Mouse (Mus musculus) gonadal fat pad, adult 2 months (tissue): ENCODE measurements around the gene Bloc1s5. TPM values are rescaled to one million over a fixed set of nuclear protein-coding genes. Genes with fewer than 3 reads are reported as not detected.
"Not testable (repeated sequence)": the region's sequence is repeated elsewhere in the genome, so short reads cannot be mapped to it uniquely, and the experiment has no call there.

Experiments used
- DNase-seq: peaks from one replicate; pipeline ENCODE4 v3.0.0-alpha.2; 2012; ENCODE audit warnings: low read depth
- polyA plus RNA-seq: library from polyadenylated mRNA; depleted of rRNA; stranded (reverse); fragments of >200 nt; gene quantifications from 2 replicates; pipeline ENCODE4 v1.2.3, GENCODE M21; 2012; rRNA removed

Bloc1s5 gene
- 7.5 and 7.7 TPM in 2 replicates for polyA plus RNA-seq

DNA sequence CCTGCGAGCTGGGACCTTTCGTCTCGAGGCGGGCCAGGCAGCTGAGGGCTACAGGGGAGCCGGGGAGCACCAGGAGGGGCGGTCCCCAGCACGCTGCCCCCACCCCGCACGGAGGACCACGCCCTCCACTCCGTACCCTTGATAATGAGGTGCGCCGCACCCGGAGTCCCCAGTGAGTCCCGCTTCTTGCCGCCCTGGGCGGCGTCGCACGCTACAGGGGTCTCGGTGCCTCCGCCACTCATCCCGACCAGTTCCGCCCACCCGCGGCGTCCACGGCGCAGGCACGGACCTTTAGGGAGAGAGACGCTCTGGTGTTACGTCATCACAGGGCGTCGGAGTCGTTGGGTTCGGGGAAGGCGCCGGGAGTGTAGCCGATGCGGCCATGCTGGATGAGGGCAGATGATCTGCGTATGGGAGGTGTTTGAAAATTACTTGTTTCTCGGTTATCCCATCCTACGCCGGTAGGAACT, at the start of gene Bloc1s5:
TSS of gene Bloc1s5 (minus strand) at position 310 of the 470 bp plus-strand sequence.
- no peak for DNase-seq

DNA sequence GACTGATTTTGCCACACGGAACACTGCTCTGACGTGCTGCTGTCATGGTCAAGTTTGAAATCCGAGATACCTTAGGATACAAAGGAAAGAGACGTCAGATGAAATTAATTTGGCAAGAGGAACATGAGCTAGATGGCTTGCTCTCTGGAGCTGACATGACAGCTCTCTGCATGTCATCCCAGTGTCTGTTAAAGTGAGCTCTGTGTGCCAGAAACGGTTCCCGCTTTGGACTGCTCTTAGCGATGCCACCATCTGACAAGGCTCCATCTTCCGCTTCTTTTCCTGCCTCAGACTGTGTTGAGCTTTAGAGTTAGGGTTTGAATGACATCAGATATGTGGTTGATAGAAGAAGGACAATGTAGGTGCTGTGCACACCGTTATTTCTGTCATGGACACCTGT, 37.4 kb upstream of the Bloc1s5 start:
- no peak for DNase-seq

DNA sequence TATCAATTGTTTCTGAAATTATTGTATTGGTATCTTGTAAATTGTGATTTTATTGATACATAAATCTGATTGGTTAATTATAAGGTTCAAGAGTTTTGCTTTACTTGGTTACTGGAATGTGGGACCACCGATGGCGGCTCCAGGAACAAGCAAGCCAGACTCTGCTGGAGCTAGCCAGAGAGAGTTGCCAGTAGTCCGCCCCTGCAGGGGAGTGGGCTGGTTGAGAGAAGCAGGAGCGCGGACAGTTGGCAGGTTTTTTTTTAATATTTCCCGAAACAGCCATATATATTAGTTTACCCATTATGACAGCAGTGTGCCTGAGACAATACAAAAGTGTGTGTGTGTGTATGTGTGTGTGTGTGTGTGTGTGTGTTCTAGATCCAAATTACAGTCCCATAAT, 36.5 kb upstream of the Bloc1s5 start:
- not testable (repeated sequence) for DNase-seq

DNA sequence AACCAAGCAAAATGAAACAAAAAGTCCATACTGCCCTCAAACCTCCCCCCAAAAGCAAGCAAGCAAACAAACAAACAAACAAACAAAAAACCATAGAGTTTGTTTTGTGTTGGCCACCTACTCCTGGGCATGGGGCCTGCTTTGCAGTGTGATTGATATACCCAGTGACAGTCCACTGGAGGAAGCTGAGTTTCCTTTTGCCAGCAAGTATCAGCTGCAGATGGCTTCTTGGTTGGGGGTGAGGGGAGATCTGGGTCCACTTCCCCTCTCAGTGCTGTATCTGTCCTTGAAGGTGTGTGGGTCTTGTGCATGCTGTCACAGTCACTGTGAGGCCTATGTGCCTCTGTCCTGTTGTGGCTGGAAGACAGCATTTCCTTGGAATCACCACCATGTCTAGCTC, 35.1 kb upstream of the Bloc1s5 start:
- DNase-seq = no peak

DNA sequence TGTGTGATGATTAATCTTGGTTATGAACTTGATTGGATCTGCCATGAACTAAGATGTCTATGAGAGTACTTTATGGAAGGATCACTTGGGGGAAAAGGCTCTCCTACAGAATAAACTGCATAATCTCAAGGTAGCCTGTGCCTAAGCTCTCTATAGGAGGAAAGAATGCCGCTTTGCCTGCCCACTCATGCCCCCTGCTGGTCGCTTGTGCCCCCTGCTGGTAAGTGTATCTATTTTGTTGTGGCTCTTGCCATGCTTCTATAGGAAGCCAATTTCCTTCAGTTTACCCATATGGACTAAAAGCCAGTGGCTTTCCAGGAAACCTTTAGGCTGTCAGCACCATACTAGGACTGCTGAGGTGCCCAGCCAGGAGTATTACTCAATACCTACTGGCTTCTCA, 33.6 kb upstream of the Bloc1s5 start:
- no peak for DNase-seq

DNA sequence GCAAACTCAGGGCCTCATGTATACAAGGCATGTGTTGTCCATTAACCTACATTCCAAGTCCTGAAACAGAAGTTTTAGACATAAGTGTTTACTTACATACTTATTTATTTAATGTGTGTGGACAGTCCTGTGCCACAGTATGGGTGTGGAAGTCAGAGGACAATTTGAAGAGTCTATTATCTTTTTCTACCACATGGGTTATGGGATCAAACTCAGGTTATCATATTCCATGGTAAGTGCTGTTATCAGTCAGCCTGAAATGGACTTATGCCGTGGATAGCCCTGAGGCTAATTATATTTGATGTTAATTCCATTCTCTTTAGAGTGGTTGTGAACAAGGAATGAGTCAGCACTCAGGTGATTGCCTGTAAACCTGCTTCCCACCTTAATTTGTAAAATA, 29.8 kb upstream of the Bloc1s5 start:
- no peak for DNase-seq

DNA sequence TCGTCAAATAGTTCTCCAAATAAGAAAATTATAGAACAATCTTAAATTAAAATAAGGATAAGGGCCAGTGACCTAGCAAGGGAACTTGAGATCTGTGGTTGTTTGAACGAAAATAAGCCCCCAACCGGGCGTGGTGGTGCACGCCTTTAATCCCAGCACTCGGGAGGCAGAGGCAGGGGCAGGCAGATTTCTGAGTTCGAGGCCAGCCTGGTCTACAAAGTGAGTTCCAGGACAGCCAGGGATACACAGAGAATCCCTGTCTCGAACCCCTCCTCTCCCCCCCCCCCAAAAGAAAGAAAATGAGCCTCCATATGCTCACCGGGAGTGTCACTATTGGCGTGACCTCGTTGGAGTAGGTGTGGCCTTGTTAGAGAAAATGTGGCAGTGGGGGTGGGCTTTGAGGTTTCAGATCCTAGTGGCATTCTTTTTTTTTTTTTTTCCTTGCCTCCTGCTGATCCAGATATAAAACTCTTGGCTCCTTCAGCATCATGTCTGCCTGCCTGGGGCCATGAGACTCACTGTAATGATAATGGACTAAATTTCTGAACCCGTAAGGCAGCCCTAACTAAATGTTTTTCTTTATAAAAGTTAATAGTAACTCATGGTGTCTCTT, 24.7 kb upstream of the Bloc1s5 start:
- DNase-seq = no peak

DNA sequence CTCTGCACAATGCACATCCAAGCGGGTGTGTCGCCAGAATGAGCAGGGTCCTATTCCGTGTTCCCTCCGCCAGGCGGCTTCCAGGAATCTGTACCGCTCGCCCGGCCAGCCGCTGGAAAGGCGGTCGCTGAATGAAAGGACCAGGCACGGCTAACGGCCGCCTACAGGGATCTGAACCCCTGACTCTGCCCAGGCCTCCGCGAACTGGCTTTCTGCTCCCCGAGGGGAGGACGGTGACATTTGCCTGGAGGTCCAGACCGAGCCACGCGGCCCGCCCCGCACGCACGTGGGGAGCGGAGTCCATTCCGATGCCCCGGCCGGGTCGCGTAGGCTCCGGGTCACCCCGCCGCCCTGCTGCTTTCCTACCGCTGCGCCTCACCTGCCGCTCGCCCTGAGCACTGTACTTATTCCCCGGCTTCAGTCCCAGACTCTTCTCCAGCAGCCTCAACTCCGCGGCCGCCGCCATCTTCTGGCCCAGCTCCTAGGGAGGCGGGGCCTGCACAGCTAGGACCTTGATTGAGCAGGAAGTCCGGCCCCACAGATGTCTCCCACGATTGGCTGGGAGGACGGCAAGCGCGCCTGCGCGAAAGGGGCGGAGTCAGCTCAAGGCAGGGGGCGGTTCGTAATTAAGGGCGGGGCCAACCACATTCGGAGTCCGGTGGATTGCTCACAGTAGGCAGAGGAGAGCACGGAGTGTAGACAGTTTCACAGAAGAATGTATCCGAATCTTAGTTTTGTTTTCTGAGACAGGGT, 23.8 kb upstream of the Bloc1s5 start, which contains the start of gene Eef1e1:
TSS of gene Eef1e1 (minus strand) at position 531 of the 753 bp plus-strand sequence.
- no peak for DNase-seq

DNA sequence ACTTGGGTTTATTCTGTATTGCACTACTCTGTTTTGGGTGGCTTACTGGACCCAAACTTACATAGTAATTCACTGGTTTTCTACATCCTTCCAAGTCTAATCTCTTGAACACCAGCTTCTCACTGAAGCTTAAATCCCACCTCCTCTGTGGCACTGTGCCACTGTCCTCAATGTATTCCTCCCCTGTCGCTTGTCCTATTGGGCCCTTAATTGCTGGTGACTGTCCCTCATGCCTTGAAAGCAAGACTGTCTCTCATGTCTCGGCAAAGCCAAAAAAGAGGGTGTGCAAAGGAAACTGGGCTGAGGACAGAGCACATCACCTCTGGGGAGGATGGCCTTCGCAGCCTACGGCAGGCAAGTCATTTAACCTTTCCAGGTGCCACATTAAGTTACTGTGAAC, 23.0 kb upstream of the Bloc1s5 start:
- no peak for DNase-seq

DNA sequence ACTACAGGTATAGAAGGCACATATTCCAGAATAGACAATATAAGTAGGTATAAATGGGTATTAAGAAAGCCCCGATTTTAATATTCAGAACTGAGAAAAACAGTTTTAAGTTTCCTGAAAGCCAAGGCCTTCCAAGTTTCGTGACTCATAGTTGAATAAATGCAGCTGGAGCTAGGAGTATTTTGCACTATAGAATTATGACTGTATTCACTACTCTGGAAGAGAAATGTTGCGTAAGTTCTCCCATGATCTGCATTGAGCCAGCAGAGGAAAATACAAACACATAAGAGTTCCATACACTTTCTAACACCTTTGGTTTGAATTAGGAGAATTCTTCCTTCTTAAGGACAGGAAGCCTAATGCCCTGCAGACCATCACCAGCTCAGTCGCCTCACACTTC, 15.4 kb upstream of the Bloc1s5 start:
- DNase-seq = no peak

DNA sequence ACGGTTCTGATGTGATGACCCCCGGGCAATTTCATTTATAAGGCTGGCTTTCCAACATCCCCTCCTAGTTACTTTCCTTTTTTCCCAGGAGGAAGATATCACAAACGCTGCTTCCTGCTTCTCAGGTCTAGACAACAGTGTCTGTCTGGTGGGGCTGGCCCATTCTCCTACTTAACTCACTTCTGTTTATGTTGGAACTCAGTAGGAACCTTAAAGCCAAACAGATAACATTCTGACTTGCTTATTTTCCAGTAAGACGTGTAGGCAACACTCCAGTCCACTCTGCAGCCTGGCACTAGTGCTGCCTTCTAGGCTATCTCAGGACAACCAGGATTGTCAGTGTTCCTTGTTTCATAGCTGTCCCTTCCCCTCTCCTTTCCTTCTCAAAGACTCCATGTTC, 14.2 kb upstream of the Bloc1s5 start:
- no peak for DNase-seq

DNA sequence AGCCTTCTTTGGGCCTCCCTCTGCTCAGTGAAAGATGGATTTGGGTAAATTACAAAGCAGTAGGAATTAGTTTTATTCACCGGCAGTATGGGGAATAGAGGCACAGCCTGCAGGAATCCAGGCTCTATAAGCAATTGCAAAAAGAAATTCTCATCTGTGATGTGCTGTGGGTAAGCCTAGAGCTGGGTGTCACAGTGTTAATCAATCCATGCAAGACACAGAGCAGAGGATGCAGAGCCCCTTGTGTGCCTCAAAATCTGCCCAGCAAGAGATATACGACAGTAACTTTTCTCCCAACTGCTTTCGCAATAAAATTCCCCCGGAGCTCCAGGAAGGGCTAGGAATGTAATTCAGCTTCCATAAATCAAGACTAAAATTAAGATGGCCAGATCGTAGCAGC, 6.5 kb upstream of the Bloc1s5 start:
- DNase-seq = no peak

DNA sequence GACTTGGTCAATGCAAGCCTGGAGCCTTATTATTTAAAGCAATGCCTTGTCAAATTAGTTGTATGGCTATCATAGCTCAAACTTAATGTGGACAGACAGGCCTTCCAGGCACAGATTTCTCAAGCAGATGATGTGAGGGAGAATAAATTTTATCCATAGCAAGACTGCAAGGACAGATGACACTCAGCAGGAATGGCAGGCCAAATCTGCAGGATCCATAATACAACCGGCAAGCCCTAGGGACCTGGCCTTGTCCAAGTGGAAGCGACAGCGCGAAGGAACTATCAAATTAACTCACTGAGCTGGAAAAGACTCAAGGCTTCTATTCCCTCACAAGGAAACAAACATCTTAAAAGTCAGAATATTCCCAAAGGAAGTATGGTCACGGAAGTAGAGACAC, 6.1 kb upstream of the Bloc1s5 start:
- no peak for DNase-seq

DNA sequence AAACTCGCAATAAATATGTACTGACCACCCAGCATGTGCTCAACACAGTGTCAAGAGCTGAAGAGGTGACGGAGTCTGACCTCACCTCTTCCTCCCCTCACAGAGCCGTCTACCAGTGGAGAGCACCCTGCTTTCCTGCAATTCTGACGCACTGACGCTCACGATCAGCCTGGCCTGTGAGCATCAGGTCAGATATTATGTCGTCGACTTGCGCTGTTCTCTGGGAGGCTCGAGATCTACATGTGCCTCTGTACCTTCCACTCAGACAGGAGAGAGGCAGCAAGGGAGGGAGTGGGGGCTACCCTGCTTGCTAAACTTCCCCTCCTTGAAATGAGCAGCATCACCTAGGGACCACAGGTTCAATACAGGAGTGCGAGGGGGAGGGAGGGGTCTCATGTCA, 3.8 kb upstream of the Bloc1s5 start:
- no peak for DNase-seq

DNA sequence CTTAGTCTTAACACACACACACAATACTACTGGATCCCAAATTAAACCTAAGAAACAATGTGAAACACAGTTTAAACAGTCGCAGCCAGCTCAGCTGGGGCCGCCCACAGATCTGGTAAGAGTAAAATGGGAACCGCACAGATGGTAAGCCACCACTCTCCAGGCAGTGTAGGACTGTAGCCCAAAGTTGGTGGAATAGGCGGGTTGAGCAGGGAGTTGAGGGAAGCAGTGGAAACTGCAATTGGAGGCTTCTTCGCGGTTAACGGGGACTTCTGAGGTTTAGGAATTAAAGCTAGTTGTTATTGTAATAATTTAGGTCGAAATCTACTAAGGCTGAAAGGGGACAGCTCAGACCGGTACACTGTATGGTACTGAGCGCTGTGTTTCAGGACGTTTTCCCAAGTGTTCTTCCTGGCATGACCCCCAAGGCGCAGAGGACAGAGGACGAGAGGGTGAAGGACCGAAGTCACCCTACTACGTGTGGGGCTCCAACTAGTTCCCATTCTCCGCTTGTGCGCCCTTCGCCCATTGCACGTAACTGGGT, 581 bp downstream of the Bloc1s5 start:
- no peak for DNase-seq

DNA sequence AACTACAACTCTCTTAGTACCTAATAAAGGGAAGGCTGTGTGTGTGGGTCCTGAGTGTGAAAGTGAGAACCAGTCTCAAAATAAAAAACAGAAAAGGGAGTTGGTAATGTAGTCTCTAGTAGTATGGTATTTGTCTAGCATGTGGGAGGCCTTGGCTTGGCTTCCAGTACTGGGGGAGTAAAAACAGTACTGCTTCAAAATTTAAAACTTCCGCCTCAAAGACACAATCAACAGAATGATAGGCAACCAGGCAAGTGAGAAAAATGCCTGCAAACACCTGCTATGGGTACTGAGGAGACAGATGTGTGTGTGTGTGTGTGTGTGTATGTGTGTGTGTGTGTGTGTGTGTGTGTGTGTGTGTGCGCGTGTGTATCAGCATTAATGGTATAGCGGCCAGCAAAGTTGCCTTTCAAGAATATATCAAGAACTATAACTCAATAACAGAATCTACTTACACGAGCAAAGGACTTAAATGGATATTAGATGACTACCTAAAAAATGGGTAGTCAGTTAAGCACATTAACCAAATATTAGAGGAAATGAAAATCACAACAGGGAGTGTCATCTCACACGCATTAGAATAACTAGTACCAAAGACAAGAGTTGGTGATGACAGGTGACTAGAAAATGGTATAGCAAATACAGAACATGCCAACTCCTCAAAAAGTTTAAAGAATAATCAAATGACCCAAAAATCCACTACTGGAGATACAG, 1.5 kb downstream of the Bloc1s5 start:
- DNase-seq = no peak

DNA sequence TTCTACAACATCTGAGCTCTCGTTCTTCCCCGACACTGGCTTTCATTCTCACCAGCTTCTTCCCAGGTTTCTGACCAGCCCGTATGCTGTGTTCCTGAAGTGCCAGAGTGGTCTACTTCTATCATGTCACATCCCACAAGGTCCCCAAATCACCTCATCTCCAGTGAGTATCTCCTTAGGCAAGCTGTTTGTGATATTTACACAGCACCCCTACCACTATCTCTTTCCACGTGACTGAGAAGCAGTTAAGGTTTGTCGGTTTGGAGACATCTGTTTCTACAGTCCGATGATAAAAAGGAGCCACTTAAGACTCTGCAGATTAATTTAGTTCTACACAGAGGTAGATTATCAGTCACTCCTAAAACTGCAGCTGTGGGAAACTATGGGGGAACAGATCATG, 2.4 kb downstream of the Bloc1s5 start:
- DNase-seq = no peak

DNA sequence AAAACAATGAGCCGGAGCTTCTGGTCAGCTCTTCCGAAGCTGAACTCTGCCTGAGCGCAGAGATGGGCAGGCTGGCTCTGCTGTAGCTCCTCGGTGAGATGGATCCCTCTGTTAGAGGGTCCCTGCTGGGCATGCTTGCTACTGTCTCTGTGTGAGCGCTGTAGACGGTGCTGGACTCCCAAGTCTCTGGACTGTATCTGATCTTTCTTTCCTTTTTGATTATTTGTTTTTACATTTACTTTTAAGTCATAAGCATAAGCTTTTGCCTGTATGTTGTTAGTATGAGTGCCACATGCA, 8.7 kb downstream of the Bloc1s5 start:
- DNase-seq = no peak

DNA sequence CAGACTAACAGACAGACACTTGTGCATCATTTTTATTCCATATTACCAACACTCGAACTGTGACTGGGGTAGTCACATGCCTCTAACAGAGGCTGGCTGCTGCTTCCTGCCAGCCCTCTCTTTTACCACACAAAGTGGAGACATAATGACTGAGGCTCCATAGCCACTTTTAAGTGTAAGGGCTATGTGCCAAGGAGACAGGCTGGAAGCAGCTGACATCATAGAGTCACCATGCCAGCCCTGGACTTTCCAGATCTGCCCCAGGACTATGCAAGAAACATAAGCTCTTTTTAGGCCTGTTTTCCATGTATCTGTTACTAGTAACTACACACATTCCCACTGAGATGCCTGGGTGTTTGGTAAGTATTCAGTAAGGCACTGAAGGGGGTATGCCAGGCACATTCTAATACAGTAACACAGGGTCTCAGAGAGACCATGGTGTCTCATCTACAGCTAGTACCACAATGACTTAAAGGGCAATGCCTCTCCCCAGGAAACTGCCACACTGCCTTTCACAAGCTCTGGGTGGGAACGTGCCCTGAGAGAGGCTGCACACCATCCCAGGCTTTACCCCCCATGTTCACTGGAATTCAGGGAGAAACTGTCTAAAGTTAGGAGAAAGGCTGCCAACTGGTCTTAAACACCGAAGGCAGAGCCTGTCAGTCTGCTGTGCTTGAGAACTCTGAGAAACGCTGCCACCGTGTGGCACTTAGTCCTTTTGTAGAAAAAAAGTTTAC, 9.2 kb downstream of the Bloc1s5 start:
- no peak for DNase-seq

DNA sequence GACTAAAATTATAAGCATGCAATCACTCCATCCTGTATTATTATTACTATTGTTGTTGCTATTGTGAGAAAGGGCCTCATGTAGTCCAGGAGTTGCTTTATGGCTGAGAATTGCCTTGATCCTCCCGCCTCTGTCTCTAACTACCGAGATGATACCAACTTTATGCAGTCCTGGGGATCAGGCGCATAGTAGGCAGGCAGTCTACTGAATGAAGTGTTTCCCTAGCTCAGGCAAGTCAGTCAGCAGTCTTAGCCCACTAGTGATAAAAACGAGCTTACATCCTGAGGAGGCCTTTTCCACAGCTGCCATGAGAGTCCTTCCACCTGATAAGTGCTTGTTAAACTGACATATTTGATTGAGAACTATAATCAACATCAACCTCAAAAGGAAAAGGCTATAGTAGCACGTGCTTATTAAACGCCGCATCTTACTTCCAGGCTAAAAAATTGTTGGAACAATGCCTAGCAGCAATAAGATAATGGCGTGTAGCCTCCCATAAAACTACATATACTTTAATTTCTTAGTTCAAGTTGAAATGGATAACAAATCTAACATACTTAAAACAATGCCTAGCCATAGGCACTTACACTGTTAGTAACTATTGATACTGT, 10.5 kb downstream of the Bloc1s5 start:
- no peak for DNase-seq

DNA sequence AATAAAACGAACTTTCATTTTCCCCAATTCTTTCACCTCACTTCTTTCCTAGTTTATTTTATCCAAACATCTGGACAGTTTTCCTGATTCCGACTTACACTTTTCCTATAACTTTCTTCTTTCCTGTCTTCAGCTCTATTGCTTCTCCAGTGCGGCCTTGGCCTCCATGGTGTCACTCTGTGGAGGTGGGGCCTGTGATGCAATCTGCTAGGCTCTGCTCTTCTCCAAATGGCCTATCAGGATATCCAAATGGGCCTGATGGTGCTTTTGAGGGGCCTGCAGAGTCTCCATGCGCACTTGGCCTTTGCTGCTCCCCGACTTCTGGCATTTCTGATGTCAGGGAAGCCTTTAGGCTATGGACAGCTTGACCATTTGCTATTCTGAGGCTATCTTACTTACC, 11.6 kb downstream of the Bloc1s5 start:
- DNase-seq = no peak
